Mouse (Mus musculus) effector memory CD4-positive, alpha-beta T cell, adult 7 months (primary cell): Measurements from ENCODE around the gene Tas2r103. TPM values are rescaled to one million over a fixed set of nuclear protein-coding genes. Genes with fewer than 3 reads are reported as not detected.

ENCODE experiments used
- polyA plus RNA-seq: library from polyadenylated mRNA; unstranded; fragments of 100-300 nt; shearing (Covaris generic); gene quantifications from one replicate; pipeline ENCODE4 v1.2.1, GENCODE M21; 2017

The Tas2r103 gene
- polyA plus RNA-seq = 0.55 TPM

DNA sequence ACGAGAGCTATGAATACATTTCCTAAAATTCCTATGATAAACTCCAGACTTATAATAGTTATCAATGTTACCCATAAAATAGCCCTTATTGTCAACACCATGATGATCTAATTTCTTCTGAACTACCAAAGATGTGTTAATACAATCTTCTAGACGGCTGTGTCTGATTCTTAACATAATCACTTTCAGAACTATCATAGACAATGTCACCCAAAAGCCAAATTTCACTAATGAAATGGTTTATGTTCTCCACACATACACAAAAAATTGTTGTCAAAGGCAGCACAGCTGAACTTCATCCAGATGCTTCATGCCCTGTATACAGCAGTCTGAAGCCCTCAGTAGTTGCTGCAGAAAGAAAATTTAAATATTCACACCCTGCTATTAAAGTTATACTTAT, at the start of gene Tas2r103:
Gene Tas2r103 (minus strand): TSS at position 101 of the 400 bp plus-strand sequence.

DNA sequence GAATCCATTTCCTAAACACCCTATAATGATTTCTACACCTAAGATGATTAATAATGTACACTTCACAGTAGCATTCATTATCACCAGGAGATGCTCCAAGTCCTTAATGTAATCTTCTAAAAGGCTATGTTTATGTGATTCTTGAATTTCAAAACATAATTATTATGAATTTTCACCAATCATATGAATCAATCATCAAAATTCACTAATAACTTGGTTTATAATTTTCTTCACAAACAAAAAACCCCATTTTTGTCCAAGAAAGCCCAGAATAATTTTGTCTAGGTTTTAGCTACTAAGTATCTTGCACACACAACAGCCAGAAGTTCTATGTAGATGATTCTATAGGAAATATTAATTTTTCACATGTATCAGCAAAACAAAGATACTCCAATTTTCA, 18.8 kb upstream of the Tas2r103 start, which contains the start of gene Tas2r140:
Gene Tas2r140 (minus strand): TSS at position 101 of the 400 bp plus-strand sequence.

Other genes starting within 250 kb of the Tas2r103 start
- gene Tas2r117, start 234.3 kb downstream of the Tas2r103 start, polyA plus RNA-seq = not detected
- gene Tas2r123, start 190.0 kb downstream of the Tas2r103 start, polyA plus RNA-seq = not detected
- not detected for gene Tas2r116, start 181.7 kb downstream of the Tas2r103 start, polyA plus RNA-seq
- not detected for gene Tas2r110, start 169.1 kb downstream of the Tas2r103 start, polyA plus RNA-seq
- gene Tas2r113, start 144.1 kb downstream of the Tas2r103 start, polyA plus RNA-seq = not detected
- gene Tas2r125, start 127.5 kb downstream of the Tas2r103 start, polyA plus RNA-seq = not detected
- not detected for gene Tas2r129, start 86.0 kb downstream of the Tas2r103 start, polyA plus RNA-seq
- not detected for gene Tas2r131, start 79.2 kb downstream of the Tas2r103 start, polyA plus RNA-seq
- not detected for gene Tas2r109, start 56.1 kb downstream of the Tas2r103 start, polyA plus RNA-seq
- gene Tas2r140, start 18.7 kb upstream of the Tas2r103 start, polyA plus RNA-seq = not detected
- 32.5 TPM for gene Smim10l1, start 67.8 kb upstream of the Tas2r103 start, polyA plus RNA-seq